Mouse (Mus musculus): ENCODE results near the gene Lypd8. TPM values are rescaled to one million over a fixed set of nuclear protein-coding genes. Genes with fewer than 3 reads are reported as not detected.

Lypd8 gene
- not detected in 2 replicates for total RNA-seq (2014; rRNA removed)
- polyA plus RNA-seq (2012; rRNA removed): 2.6 and 4.0 TPM in 2 replicates

DNA sequence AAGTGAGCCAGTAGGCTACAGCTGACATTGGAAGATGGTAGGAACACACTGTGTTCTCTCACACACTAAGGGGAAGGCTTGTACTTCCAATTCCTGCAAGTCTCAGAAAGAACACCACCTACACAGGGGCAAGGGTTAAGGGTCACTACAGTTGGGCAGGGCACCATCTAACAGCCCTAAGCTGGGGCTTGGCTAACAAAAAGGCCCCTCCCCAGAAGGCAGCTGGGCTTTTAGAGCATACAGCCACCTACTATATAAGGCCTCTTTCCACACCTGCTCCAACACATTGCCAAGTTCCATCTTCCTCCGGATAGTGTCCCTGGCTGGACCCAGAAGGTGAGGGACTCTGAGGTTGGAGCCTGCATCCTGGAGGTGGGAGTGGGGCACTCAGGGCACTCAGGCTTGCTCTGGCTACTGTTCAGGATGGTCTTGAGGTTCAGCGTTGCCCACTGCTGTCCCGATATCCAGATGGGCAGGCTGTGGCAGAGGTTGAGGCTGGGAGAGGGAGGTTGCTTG is at the start of gene Lypd8:
Gene Lypd8, plus strand, starts transcription at position 281 of the 516 bp plus-strand sequence.
- H3K27ac ChIP-seq (replicated peaks; ENCODE audit: insufficient read depth, low read depth, low read length): no peak within 1 kb of the TSS
- no peak for DNase-seq (ENCODE audit: extremely low read depth, low read depth, low spot score)
- H3K4me3 ChIP-seq (ENCODE audit: insufficient read depth, low read depth, low read length): no peak within 1 kb of the TSS
- WGBS: 84% methylated on average over 3 of the region's 3 CpGs
- H3K4me1 ChIP-seq (ENCODE audit: control insufficient read depth, insufficient read depth, low read length): no peaks in the 10 kb centered on the region
- TF ChIP-seq POLR2A (IDR thresholded peaks at IDR 0.05; ENCODE audit: extremely low read depth, insufficient read depth, low read length): no peak
- no peak for TF ChIP-seq CTCF (IDR thresholded peaks at IDR 0.05; ENCODE audit: low read depth, low read length)
- H3K27me3 ChIP-seq (ENCODE audit: control insufficient read depth, insufficient read depth, low read length): no peaks in the 10 kb centered on the region
- no peaks in the 10 kb centered on the region for H3K79me2 ChIP-seq (ENCODE audit: control insufficient read depth, insufficient read depth, low read length)
- no peaks in the 10 kb centered on the region for H3K36me3 ChIP-seq (ENCODE audit: control insufficient read depth, insufficient read depth, low read length)
- H3K9ac ChIP-seq (ENCODE audit: low read depth, low read length): no peak within 1 kb of the TSS

DNA sequence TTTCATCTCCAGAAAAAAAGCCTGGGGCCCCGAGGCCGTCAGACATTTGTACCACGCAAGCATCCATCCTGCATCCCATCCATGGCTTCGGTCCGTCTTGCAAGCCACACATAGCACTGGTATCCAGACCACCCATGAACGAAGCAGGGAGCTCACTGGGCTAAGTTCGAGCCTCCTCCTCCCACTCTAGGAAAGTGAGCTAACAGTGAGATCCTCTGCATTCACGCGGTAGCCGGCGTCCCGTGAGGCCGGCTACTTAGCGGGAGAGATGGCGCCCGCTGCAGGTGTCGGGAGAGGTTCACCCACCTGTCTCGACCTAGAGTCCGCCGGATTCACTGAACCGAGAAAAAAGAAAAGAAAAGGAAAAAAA is 49.0 kb upstream of the Lypd8 start:
- no peaks in the 10 kb centered on the region for H3K36me3 ChIP-seq (ENCODE audit: control insufficient read depth, insufficient read depth, low read length)
- WGBS: 0% methylated on average over 21 of the region's 21 CpGs
- H3K27me3 ChIP-seq (ENCODE audit: control insufficient read depth, insufficient read depth, low read length): no peaks in the 10 kb centered on the region
- peaks cover 20% of the 10 kb centered on the region; the same call in 1 of the 2 replicates for H3K79me2 ChIP-seq (ENCODE audit: control insufficient read depth, insufficient read depth, low read length)
- H3K4me3 ChIP-seq (ENCODE audit: insufficient read depth, low read depth, low read length): peak overlapping the region; percentile 82
- no peak for DNase-seq (ENCODE audit: extremely low read depth, low read depth, low spot score)
- peak overlapping the region; percentile 72 for H3K9ac ChIP-seq (ENCODE audit: low read depth, low read length)
- peaks cover 13% of the 10 kb centered on the region for H3K4me1 ChIP-seq (ENCODE audit: control insufficient read depth, insufficient read depth, low read length)
- H3K27ac ChIP-seq (replicated peaks; ENCODE audit: insufficient read depth, low read depth, low read length): peak overlapping the region; percentile 43
- no peak for TF ChIP-seq POLR2A (IDR thresholded peaks at IDR 0.05; ENCODE audit: extremely low read depth, insufficient read depth, low read length)
- no peak for TF ChIP-seq CTCF (IDR thresholded peaks at IDR 0.05; ENCODE audit: low read depth, low read length)

DNA sequence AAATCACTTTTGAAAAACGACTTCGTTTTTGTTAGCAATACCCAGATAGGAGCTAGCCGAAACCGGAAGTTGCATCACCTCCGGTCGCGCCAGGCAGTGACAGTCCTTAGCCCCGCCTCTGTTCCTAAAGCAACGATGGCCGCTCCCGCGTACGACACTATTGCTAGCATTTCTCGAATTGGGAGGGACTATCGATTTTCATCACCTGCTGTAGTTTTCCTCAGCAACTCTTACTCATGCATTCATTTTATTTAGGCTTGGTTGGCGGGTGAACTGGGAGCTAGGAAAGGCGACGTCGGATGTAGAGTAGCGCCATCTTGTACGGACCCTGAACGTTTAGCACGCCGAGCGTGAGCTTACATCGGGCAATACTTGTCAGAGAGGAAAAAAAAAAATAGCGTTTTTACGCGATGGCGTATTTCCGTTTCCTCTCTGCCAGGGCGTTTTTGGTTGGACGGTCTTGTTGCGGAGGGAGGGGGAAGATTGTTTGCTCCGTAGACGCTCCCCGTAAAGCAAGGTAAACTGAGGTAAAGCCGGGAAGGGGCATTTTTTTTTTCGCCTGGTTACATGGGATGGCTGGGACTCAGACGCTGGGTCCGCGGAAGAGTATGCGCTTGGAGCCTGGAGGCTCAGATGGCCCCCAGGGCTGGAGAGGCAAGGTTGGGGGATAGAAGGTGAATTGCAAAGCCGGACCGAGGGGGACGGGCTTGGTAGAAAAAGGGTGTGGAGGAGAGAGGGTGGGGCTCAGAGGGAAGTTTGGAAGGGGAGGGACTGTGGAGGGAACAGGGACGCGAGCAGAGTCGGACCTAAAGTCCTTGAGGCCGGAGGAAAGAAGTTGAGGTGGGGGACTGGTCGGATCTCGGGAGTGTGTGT is 48.3 kb upstream of the Lypd8 start, which contains the start of the genes Zfp672 and Sh3bp5l:
Gene Zfp672, minus strand, starts transcription at position 64 of the 873 bp plus-strand sequence.
Gene Sh3bp5l, plus strand, starts transcription at position 449 of the 873 bp plus-strand sequence.
- Histone ChIP-seq H3K9ac (ENCODE audit: low read depth, low read length) (peak within 1 kb of the TSS; percentile 75), H3K27ac (replicated peaks; ENCODE audit: insufficient read depth, low read depth, low read length) (peak within 1 kb of the TSS; percentile 73), H3K79me2 (ENCODE audit: control insufficient read depth, insufficient read depth, low read length) (peaks cover 20% of the 10 kb centered on the region; the same call in 1 of the 2 replicates), H3K4me3 (ENCODE audit: insufficient read depth, low read depth, low read length) (peak within 1 kb of the TSS; percentile 82), H3K36me3 (ENCODE audit: control insufficient read depth, insufficient read depth, low read length) (no peaks in the 10 kb centered on the region), H3K4me1 (ENCODE audit: control insufficient read depth, insufficient read depth, low read length) (peaks cover 14% of the 10 kb centered on the region), H3K27me3 (ENCODE audit: control insufficient read depth, insufficient read depth, low read length) (no peaks in the 10 kb centered on the region)
- TF ChIP-seq POLR2A (IDR thresholded peaks at IDR 0.05; ENCODE audit: extremely low read depth, insufficient read depth, low read length): no peak
- TF ChIP-seq CTCF (IDR thresholded peaks at IDR 0.05; ENCODE audit: low read depth, low read length): no peak
- peak; percentile 96 for DNase-seq (ENCODE audit: extremely low read depth, low read depth, low spot score)
- WGBS: under 1% methylated on average over 52 of the region's 52 CpGs

DNA sequence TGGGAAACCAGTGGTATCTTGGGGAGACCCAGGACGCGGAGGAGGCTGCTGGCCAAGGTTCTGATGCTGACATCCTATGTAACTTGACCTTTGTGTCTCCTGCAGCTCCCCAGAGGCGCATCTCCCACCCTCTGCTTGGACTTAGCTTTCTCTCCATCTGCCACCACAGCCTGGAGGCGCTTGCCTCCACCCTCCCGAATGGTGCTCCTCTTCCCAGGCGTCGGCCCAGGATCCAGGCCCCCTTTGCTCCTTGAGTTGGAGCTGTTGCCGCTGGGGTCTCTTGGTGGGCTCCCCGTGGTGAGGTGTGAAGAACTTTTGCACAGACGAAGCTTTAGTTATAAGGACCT is 47.7 kb upstream of the Lypd8 start:
- 14% methylated on average over 10 of the region's 10 CpGs for WGBS
- DNase-seq (ENCODE audit: extremely low read depth, low read depth, low spot score): no peak
- Histone ChIP-seq H3K36me3 (ENCODE audit: control insufficient read depth, insufficient read depth, low read length) (no peaks in the 10 kb centered on the region), H3K27ac (replicated peaks; ENCODE audit: insufficient read depth, low read depth, low read length) (peak overlapping the region; percentile 1; the same call in 1 of the 2 replicates), H3K27me3 (ENCODE audit: control insufficient read depth, insufficient read depth, low read length) (no peaks in the 10 kb centered on the region), H3K79me2 (ENCODE audit: control insufficient read depth, insufficient read depth, low read length) (peaks cover 20% of the 10 kb centered on the region; the same call in 1 of the 2 replicates), H3K9ac (ENCODE audit: low read depth, low read length) (peak overlapping the region; percentile 75), H3K4me3 (ENCODE audit: insufficient read depth, low read depth, low read length) (peak overlapping the region; percentile 76), H3K4me1 (ENCODE audit: control insufficient read depth, insufficient read depth, low read length) (peaks cover 14% of the 10 kb centered on the region)
- no peak for TF ChIP-seq CTCF (IDR thresholded peaks at IDR 0.05; ENCODE audit: low read depth, low read length)
- no peak for TF ChIP-seq POLR2A (IDR thresholded peaks at IDR 0.05; ENCODE audit: extremely low read depth, insufficient read depth, low read length)

DNA sequence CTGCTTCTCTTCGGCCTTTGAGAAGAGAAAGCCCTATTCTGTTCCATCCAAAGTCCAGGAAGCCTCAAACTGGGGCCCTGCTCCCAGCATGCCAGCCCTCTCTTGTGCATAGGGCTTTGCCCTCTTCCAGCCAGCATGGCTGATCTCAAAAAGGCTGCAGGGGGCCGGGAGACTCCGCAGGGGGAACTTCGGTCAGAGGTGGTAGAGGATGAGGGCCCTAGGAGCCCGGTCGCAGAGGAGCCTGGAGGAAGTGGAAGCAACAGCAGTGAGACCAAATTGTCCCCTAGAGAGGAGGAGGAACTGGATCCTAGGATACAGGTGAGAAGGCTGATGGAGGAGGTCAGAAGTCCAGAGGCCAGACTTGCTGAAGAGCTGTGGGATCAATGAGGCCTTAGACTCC is 47.3 kb upstream of the Lypd8 start:
- H3K27ac ChIP-seq (replicated peaks; ENCODE audit: insufficient read depth, low read depth, low read length): no peak overlapping the region
- no peak for DNase-seq (ENCODE audit: extremely low read depth, low read depth, low spot score)
- H3K4me3 ChIP-seq (ENCODE audit: insufficient read depth, low read depth, low read length): no peak overlapping the region
- TF ChIP-seq POLR2A (IDR thresholded peaks at IDR 0.05; ENCODE audit: extremely low read depth, insufficient read depth, low read length) (no peak), CTCF (IDR thresholded peaks at IDR 0.05; ENCODE audit: low read depth, low read length) (no peak)
- peaks cover 14% of the 10 kb centered on the region for H3K4me1 ChIP-seq (ENCODE audit: control insufficient read depth, insufficient read depth, low read length)
- peak overlapping the region; percentile 14; the same call in 1 of the 2 replicates for H3K9ac ChIP-seq (ENCODE audit: low read depth, low read length)
- peaks cover 20% of the 10 kb centered on the region; the same call in 1 of the 2 replicates for H3K79me2 ChIP-seq (ENCODE audit: control insufficient read depth, insufficient read depth, low read length)
- no peaks in the 10 kb centered on the region for H3K27me3 ChIP-seq (ENCODE audit: control insufficient read depth, insufficient read depth, low read length)
- WGBS: 85% methylated on average over 6 of the region's 6 CpGs
- H3K36me3 ChIP-seq (ENCODE audit: control insufficient read depth, insufficient read depth, low read length): peaks cover under 1% of the 10 kb centered on the region; the same call in 1 of the 2 replicates
